Mouse (Mus musculus): ENCODE measurements at regions not wholly inside any gene's neighbourhood (a gene's known extent, or its start where the extent isn't known, plus 50 kb on each side); places are given as distances from the start of the nearest gene placed in this dataset.

DNA sequence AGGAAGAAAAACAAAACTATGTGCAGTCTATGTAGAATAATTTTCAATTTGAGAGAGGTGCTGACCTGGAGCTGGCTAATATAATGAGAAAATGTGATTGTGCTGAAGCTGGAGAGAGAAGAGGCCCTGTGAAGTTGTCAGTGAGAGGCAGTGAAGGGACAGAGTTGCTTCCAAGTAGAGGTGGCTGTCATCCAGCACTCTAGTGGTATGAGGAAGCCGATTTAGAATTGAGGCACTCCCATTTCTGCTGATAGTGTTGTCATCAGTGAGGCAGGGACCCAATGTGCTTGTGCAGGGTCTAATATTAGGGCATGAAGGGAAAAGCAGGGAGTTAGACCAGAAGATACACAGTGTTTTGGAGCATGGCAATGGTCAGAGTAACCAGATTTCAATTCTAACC, 2845.4 kb upstream of the Lrrc6 start:
- Histone ChIP-seq H3K27me3 (ENCODE audit: insufficient read depth, poor library complexity, severe bottlenecking) (no peaks in the 10 kb centered on the region), H3K4me3 (no peak overlapping the region), H3K4me1 (replicated peaks) (no peaks in the 10 kb centered on the region; the same call in 1 of the 2 replicates), H3K9me3 (no peaks in the 10 kb centered on the region), H3K36me3 (no peaks in the 10 kb centered on the region), H3K27ac (no peak overlapping the region)
- 87% methylated on average over 1 of the region's 1 CpGs for WGBS
- DNase-seq (ENCODE audit: low spot score), result no peak

DNA sequence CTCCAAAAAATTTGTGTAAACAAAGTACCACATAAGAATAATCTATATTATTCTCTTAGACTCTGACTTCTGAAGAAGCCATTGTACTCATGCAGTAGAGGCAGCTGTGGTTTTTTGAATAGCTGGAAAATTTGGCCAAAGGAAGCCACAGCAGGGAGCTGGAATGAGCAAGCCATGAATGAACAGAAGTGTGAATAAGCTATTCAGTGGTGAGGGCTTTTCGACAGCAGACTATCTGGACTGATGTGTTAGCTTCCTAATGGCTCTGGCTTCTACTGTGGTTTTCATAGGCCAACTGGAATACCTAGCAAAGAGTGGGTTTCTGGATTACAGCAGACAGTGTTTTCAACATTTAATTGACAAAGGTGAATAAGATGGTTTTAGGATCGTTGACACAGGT, 2842.0 kb upstream of the Lrrc6 start:
- 57% methylated on average over 2 of the region's 2 CpGs for WGBS
- H3K27me3 ChIP-seq (ENCODE audit: insufficient read depth, poor library complexity, severe bottlenecking), result no peaks in the 10 kb centered on the region
- H3K4me3 ChIP-seq, result no peak overlapping the region
- no peaks in the 10 kb centered on the region for H3K9me3 ChIP-seq
- no peak overlapping the region for H3K27ac ChIP-seq
- no peaks in the 10 kb centered on the region; the same call in 1 of the 2 replicates for H3K4me1 ChIP-seq (replicated peaks)
- no peaks in the 10 kb centered on the region for H3K36me3 ChIP-seq
- DNase-seq (ENCODE audit: low spot score), result peak; percentile 12

DNA sequence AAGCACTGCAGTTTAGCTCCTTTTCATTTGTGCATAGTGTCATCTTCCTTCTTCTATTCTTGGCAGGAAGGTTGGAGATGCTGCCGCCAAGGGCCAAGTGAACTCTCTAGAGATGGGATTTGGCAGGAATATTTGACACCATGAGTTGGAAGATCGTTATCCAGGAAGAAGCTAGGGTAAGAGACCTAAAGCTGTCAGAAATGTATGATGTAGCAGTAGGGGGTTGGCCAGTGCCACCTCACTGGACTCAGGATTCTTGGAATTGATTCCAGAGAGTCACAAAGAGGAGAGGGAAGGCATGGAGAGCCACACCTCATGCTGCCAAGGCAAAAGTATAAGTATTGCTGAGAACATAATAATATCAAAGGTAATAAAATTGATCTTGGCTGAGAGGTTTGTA, 2835.8 kb upstream of the Lrrc6 start:
- WGBS, result 76% methylated on average over 2 of the region's 2 CpGs
- Histone ChIP-seq H3K36me3 (no peaks in the 10 kb centered on the region), H3K27ac (no peak overlapping the region), H3K4me1 (replicated peaks) (no peaks in the 10 kb centered on the region), H3K9me3 (no peaks in the 10 kb centered on the region), H3K4me3 (no peak overlapping the region), H3K27me3 (ENCODE audit: insufficient read depth, poor library complexity, severe bottlenecking) (no peaks in the 10 kb centered on the region)
- no peak for DNase-seq (ENCODE audit: low spot score)

DNA sequence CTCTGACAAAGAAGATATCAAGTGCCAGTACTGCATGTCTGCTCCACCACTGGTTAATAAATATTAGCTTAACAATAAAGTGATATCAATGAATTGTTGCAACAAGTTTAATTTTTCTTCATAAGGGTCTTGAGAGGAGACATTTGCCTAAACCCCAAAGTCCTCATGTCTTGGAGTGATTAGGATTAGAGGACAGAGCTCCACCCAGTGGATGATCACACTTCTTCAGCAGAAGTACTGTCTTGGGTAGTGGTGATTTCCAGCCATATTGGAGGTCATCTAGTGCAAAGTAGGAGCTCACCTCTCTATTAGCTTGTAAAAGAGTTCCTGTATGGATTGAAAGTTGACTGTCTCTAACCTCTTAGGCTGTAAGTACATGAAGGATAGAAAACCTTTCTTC, 2825.8 kb upstream of the Lrrc6 start:
- Histone ChIP-seq H3K27ac (no peak overlapping the region), H3K4me1 (replicated peaks) (no peaks in the 10 kb centered on the region), H3K4me3 (no peak overlapping the region), H3K36me3 (no peaks in the 10 kb centered on the region), H3K9me3 (no peaks in the 10 kb centered on the region), H3K27me3 (ENCODE audit: insufficient read depth, poor library complexity, severe bottlenecking) (no peaks in the 10 kb centered on the region)
- DNase-seq (ENCODE audit: low spot score), result no peak

DNA sequence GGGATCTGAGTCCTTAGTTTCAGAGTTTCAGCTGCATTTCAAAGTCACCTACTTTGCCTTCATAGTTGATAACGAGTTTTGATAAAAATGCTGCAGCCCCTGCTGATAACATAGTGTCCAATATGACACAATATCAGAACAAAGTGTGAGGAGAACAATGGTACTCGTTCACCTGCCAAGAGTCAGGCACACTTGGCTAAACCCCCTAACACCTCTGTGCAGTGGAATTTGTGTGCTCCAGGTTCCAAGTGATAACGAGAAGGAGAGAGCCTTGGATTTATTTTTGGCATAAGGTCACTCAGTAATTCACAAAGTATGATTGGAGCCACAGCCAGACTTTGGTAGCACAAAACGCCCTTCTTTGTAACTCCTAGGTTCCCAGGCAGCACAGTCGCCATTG, 2802.4 kb upstream of the Lrrc6 start:
- DNase-seq (ENCODE audit: low spot score), result no peak
- WGBS, result 81% methylated on average over 5 of the region's 5 CpGs
- no peaks in the 10 kb centered on the region for H3K4me1 ChIP-seq (replicated peaks)
- no peak overlapping the region for H3K27ac ChIP-seq
- no peak overlapping the region for H3K4me3 ChIP-seq
- no peaks in the 10 kb centered on the region for H3K36me3 ChIP-seq
- no peaks in the 10 kb centered on the region for H3K9me3 ChIP-seq
- H3K27me3 ChIP-seq (ENCODE audit: insufficient read depth, poor library complexity, severe bottlenecking), result no peaks in the 10 kb centered on the region

DNA sequence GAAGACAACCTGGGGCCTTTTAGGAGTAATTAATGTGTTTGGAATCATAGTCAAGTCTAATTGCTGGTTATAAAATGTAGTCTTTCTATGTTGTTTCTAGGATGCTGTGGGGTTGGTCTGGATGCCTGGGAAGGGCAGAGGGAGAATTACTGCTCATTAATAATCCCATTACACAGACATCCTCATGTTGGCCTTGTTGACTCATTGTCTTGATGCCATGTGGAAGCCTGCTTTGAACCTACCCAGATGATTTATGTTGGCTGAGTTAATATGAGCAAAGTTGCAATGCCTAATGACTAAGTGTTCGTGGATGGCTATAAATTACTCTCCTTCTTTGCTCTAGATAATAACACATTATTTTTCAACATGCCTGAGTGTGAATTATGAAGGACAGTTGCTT, 2790.6 kb upstream of the Lrrc6 start:
- H3K36me3 ChIP-seq, result no peaks in the 10 kb centered on the region
- H3K4me3 ChIP-seq, result no peak overlapping the region
- no peak for DNase-seq (ENCODE audit: low spot score)
- no peaks in the 10 kb centered on the region for H3K27me3 ChIP-seq (ENCODE audit: insufficient read depth, poor library complexity, severe bottlenecking)
- H3K4me1 ChIP-seq (replicated peaks), result no peaks in the 10 kb centered on the region
- WGBS, result 77% methylated on average over 1 of the region's 1 CpGs
- H3K27ac ChIP-seq, result no peak overlapping the region
- no peaks in the 10 kb centered on the region for H3K9me3 ChIP-seq

DNA sequence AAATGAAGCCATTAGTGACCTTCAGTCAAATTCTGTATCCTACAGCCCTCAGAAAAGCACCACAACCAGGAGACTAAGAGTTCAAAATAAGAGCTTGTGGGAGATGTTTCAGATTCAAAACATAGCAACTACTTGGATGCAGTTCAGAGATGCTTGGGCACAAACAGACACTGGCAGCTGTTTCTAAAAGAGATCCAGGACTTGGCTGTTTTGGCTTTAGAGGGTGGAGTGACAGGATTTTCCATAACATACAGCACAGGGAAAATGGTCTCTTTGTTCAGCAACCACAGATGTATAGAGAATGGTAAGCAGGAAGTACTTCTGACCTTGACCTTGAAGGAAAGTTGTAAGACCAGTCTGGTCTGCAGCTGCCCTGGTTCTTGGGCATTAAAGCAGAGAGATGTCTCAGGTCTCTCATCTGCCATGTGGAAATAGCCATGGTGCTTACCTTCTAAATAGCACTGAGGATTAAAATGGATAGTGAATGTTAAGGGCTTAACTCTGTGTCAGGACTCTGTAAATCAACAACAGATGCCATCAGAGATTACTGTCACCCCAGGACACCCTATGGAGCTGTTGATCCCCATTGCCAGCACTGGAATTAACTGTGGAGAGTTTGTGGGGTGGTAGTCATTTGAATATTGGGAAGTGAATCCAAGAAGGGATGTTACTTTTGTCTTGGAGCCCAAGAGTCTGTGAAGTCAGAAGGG, 2775.0 kb upstream of the Lrrc6 start:
- DNase-seq (ENCODE audit: low spot score), result no peak
- Histone ChIP-seq H3K4me3 (no peak overlapping the region), H3K36me3 (no peaks in the 10 kb centered on the region), H3K4me1 (replicated peaks) (peaks cover 8% of the 10 kb centered on the region; the same call in 1 of the 2 replicates), H3K27ac (no peak overlapping the region), H3K27me3 (ENCODE audit: insufficient read depth, poor library complexity, severe bottlenecking) (no peaks in the 10 kb centered on the region), H3K9me3 (no peaks in the 10 kb centered on the region)

DNA sequence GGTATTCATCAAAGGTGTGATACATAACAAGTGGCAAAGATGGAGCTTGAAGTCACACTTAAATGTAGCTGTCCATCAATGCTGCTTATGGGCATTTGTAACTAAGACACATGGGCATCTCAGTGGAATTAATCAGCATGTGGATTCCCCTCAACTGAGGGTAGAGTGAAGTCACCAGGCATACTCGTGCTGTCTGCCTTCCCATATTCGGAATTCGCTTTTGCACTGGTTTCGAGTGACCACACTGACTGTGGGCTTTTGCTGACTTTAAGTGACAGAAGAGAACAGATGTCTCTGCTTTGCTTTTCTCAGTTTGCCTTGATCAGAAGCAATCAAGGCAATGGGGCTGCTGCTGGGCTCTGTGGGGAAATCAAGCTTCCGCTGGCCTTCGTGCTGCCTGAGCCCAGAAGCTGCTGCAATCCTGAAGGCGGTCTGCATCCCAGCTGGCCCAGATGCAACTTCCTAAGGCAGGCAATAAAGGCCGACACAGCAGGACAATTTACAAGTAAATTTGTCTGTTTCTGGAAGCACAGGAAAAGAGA, 2773.6 kb upstream of the Lrrc6 start:
- Histone ChIP-seq H3K27me3 (ENCODE audit: insufficient read depth, poor library complexity, severe bottlenecking) (no peaks in the 10 kb centered on the region), H3K36me3 (no peaks in the 10 kb centered on the region)
- no peak for DNase-seq (ENCODE audit: low spot score)

DNA sequence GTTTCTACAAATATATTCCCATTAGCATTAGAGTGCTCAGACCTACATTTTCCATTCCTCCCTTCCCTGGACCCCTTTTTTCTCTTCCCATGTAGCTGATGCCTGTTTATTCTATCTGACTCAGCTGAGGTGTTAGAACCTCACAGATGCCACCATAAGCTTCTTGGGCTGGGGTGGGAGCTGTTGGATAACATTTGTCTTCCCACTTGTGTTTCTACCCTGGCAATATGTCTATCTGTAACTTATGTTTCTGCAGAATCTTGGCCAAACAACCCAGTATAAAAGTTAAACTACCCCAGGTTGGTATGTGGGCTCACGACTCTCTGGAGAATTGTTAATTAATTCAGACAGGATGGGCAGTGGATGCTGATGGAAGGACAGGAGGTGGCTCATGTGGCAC, 2772.8 kb upstream of the Lrrc6 start:
- DNase-seq (ENCODE audit: low spot score), result no peak
- 82% methylated on average over 1 of the region's 1 CpGs for WGBS

More for the DNA sequence above, 2773.6 kb upstream of the Lrrc6 start:
- Histone ChIP-seq H3K9me3 (no peaks in the 10 kb centered on the region), H3K4me1 (replicated peaks) (peaks cover 8% of the 10 kb centered on the region; the same call in 1 of the 2 replicates), H3K27ac (no peak overlapping the region), H3K4me3 (no peak overlapping the region)
- 77% methylated on average over 8 of the region's 8 CpGs for WGBS

DNA sequence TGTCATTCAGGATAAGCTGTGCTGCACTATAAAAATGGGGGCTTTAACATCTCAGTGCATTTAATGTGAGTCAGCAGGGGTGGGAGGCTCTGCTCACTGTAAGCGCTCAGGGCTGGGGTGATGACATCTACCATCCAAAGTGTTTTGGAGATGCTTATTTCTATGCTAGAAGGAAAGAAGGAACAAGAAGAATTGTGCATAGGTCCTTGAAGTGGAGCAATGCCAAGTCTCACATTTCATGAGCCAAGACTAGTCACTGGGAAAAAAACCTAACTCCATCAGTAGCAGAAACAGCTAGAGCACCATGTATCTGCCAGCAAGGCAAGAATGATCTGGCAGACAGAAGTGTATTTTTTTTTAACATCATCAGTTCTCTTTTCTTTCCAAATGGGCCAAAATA, 2761.2 kb upstream of the Lrrc6 start:
- peaks cover 5% of the 10 kb centered on the region; the same call in 1 of the 2 replicates for H3K4me1 ChIP-seq (replicated peaks)
- no peak for DNase-seq (ENCODE audit: low spot score)
- no peaks in the 10 kb centered on the region for H3K36me3 ChIP-seq
- H3K4me3 ChIP-seq, result no peak overlapping the region
- 98% methylated on average over 1 of the region's 1 CpGs for WGBS
- H3K27me3 ChIP-seq (ENCODE audit: insufficient read depth, poor library complexity, severe bottlenecking), result no peaks in the 10 kb centered on the region
- no peaks in the 10 kb centered on the region for H3K9me3 ChIP-seq
- H3K27ac ChIP-seq, result no peak overlapping the region

More for the DNA sequence above, 2772.8 kb upstream of the Lrrc6 start:
- Histone ChIP-seq H3K9me3 (no peaks in the 10 kb centered on the region), H3K27me3 (ENCODE audit: insufficient read depth, poor library complexity, severe bottlenecking) (no peaks in the 10 kb centered on the region), H3K27ac (no peak overlapping the region), H3K4me1 (replicated peaks) (peaks cover 8% of the 10 kb centered on the region; the same call in 1 of the 2 replicates), H3K4me3 (no peak overlapping the region), H3K36me3 (no peaks in the 10 kb centered on the region)

DNA sequence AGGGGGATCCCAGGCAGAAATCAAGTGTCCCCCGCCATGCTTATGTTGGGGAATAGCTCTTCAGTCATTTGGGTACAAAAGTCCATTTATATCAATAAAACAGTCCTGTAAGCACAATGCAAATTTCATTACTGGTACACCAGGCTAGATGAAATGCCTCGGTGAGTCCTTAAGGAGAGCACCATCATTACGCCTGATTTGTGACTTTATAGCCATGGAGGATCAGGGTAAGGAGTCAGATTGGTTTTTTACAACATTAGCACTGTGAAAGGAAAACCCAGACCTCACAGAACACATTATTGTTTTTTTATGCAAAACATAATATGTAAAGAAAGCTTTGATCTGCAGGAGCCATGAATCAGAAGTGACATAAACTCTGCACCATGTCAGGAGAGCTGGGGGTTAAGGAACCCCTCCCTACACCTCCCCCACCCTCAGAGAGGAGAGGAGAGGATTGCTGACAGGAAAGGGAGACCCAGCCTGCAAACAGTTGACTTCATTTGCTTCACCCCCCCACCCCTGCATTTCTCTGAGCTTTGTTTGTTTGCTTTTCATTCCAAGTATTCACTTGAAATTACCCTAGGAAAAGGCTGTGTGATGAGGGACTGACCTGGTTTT, 2756.6 kb upstream of the Lrrc6 start:
- 88% methylated on average over 3 of the region's 3 CpGs for WGBS
- Histone ChIP-seq H3K4me1 (replicated peaks) (peaks cover 5% of the 10 kb centered on the region; the same call in 1 of the 2 replicates), H3K4me3 (no peak overlapping the region), H3K36me3 (no peaks in the 10 kb centered on the region), H3K9me3 (no peaks in the 10 kb centered on the region), H3K27me3 (ENCODE audit: insufficient read depth, poor library complexity, severe bottlenecking) (no peaks in the 10 kb centered on the region), H3K27ac (no peak overlapping the region)
- no peak for DNase-seq (ENCODE audit: low spot score)

DNA sequence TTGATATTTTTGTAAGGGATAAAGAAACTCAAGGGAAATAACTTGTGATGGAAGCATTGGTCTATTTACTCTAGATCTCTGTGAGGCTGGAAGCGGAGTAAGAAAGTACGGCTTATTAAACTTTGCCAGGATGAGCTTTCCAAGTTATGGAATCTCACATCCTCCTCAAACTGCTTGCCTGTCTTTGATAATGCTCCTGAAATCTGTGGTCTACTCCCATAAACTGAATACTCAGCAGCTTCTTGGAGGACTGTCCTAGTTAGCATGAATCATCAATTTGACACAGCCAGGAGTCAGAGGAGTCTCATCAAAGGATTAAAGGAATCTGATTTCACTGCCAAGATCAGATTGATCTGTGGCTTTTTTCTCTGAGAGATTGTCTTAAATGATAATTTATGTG, 2753.0 kb upstream of the Lrrc6 start:
- no peaks in the 10 kb centered on the region for H3K36me3 ChIP-seq
- no peak for DNase-seq (ENCODE audit: low spot score)
- WGBS, result 95% methylated on average over 2 of the region's 2 CpGs

DNA sequence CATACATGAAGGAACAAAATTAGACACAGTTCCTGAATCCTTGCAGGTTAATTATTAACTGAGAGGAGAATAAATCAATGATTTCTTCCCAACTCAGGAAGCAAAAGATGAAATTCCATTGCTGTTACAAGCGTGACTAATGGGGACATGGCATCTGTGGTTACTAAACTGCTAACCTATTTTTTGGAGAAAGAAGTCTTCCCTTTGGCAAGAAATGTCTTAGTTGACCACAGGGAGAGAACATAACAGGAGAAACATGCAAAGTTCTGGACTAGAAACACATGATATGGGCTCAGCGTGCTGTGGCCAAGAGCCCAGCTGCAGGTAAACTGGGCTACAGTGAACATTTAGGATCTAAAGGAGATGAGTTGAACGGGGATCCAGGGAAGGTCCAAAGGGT, 2751.4 kb upstream of the Lrrc6 start:
- Histone ChIP-seq H3K27me3 (ENCODE audit: insufficient read depth, poor library complexity, severe bottlenecking) (no peaks in the 10 kb centered on the region), H3K36me3 (no peaks in the 10 kb centered on the region), H3K4me3 (no peak overlapping the region), H3K27ac (no peak overlapping the region), H3K9me3 (no peaks in the 10 kb centered on the region), H3K4me1 (replicated peaks) (no peaks in the 10 kb centered on the region)
- WGBS, result 87% methylated on average over 3 of the region's 3 CpGs
- DNase-seq (ENCODE audit: low spot score), result no peak

More for the DNA sequence above, 2753.0 kb upstream of the Lrrc6 start:
- H3K9me3 ChIP-seq, result no peaks in the 10 kb centered on the region
- H3K27me3 ChIP-seq (ENCODE audit: insufficient read depth, poor library complexity, severe bottlenecking), result no peaks in the 10 kb centered on the region
- H3K27ac ChIP-seq, result no peak overlapping the region
- H3K4me3 ChIP-seq, result no peak overlapping the region
- peaks cover 5% of the 10 kb centered on the region; the same call in 1 of the 2 replicates for H3K4me1 ChIP-seq (replicated peaks)

Data from hindbrain, embryonic 10.5 days (tissue).